Mouse (Mus musculus) erythroblast, embryonic 14.5 days (primary cell): ENCODE data around the gene Lhfpl5.

Experiments used
- GATA1 ChIP-seq: IDR thresholded peaks from 2 replicates; pipeline ENCODE4 v1.6.1; 2012; ENCODE audit warnings: low read length, inconsistent platforms, mixed read lengths
- TAL1 ChIP-seq: IDR thresholded peaks from 3 replicates; pipeline ENCODE4 v1.6.1; 2012; ENCODE audit warnings: low read length, inconsistent platforms, mixed read lengths

DNA sequence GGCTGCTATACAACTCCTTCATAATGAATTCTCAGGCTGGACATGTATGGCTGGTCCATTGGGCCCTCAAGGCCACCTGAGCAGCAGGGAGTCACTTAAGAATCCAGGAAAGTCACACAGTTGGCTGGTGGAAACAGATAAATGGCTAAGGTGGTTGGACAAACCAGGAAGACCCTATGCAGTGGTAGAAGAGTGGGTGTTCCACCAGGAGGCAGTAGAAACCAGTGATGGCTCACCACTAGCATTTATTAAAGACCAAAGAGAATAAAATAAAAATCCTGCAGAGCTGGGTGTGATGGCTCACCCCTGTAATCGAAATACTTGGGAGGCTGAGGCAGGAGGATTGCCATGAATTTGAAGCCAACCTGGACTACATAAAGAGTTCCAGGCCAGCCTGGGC is 28.5 kb upstream of the Lhfpl5 start:
- TF ChIP-seq GATA1 (no peak), TAL1 (no peak)
